Mouse (Mus musculus) liver, adult 2 months (tissue): Measurements from ENCODE around the gene Tefm. TPM values are rescaled to one million over a fixed set of nuclear protein-coding genes. Genes with fewer than 3 reads are reported as not detected.
A peak's percentile ranks its signal among the peaks of the same experiment; 100 is the strongest.

Experiments
- DNase-seq: peaks from one replicate; pipeline ENCODE4 v3.0.0-alpha.2; 2011; ENCODE audit warnings: low read depth, low spot score; ENCODE audit errors: extremely low read depth
- H3K27ac ChIP-seq: fragments of 200-500 bp; replicated peaks from 2 replicates; pipeline ENCODE4 v1.5.1; 2012; ENCODE audit warnings: low read depth, mild to moderate bottlenecking, control low read depth, inconsistent platforms, low read length; ENCODE audit not compliant: insufficient read depth
- H3K27me3 ChIP-seq: fragments of 200-500 bp; 2 replicates; pipeline ENCODE4 v1.6.1; 2012; ENCODE audit warnings: mild to moderate bottlenecking, moderate library complexity, low read length, inconsistent platforms; ENCODE audit not compliant: control insufficient read depth, insufficient read depth
- H3K36me3 ChIP-seq: fragments of 200-500 bp; 2 replicates; pipeline ENCODE4 v1.6.1; 2012; ENCODE audit warnings: low read length, inconsistent platforms; ENCODE audit not compliant: control insufficient read depth, insufficient read depth
- H3K4me1 ChIP-seq: fragments of 200-500 bp; 2 replicates; pipeline ENCODE4 v1.6.1; 2011; ENCODE audit warnings: low read length; ENCODE audit not compliant: control insufficient read depth, insufficient read depth
- H3K4me3 ChIP-seq: fragments of 200-500 bp; 2 replicates; pipeline ENCODE4 v1.5.1; 2011; ENCODE audit warnings: low read depth, mild to moderate bottlenecking, control low read depth, low read length, moderate library complexity; ENCODE audit not compliant: insufficient read depth
- H3K79me2 ChIP-seq: fragments of 200-500 bp; 2 replicates; pipeline ENCODE4 v1.6.1; 2012; ENCODE audit warnings: inconsistent platforms, mild to moderate bottlenecking, low read length, moderate library complexity; ENCODE audit not compliant: control insufficient read depth, insufficient read depth
- H3K9ac ChIP-seq: fragments of 200-500 bp; 2 replicates; pipeline ENCODE4 v1.6.1; 2012; ENCODE audit warnings: low read depth, mild to moderate bottlenecking, control low read depth, inconsistent platforms, low read length
- CTCF ChIP-seq: fragments of 200-500 bp; IDR thresholded peaks from 2 replicates; pipeline ENCODE4 v1.5.1; 2011; ENCODE audit warnings: low read depth, low read length, control low read depth
- POLR2A ChIP-seq: fragments of 200-500 bp; IDR thresholded peaks from 2 replicates; pipeline ENCODE4 v1.6.1; 2011; ENCODE audit warnings: low read length, control low read depth; ENCODE audit not compliant: insufficient read depth; ENCODE audit errors: extremely low read depth
- WGBS: fragments of 180-500 bp; shearing (Covaris S2); methylation state at CpG from one replicate; pipeline ENCODE4 v1.1.7; 2018; 5-methylcytosine and 5-hydroxymethylcytosine counted together
- polyA plus RNA-seq: library from polyadenylated mRNA; depleted of rRNA; stranded (reverse); fragments of >200 nt; gene quantifications from 2 replicates; pipeline ENCODE4 v1.2.3, GENCODE M21; 2012
- total RNA-seq: library from RNA; depleted of rRNA; stranded (reverse); fragments of >200 nt; gene quantifications from 2 replicates; pipeline ENCODE4 v1.2.3, GENCODE M21; 2014

Gene Tefm
- total and polyA plus RNA-seq, 2 experiments = 5.0 to 20.5 TPM

DNA sequence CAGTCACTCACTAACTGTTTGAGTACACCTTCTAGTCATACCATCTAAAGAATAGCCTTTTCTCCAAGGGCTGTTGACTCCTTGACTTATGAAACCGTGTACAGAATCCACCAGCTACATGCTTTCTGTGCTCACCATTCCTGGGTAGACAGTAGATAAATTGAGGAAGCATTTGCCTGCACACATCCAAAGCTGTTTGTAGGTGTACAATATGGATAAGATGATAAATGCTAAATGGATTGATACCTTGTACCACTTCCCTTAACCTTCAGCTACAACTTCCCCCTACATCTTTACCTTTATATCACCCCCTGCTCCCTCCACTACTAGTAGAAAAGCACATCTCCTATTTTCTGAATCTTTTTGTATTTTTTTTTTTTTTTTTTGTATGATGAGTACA is 37.6 kb downstream of the Tefm start:
- Histone ChIP-seq H3K79me2 (no peaks in the 10 kb centered on the region), H3K36me3 (no peaks in the 10 kb centered on the region), H3K4me1 (peaks cover 3% of the 10 kb centered on the region; the same call in 1 of the 2 replicates), H3K27ac (no peak overlapping the region), H3K4me3 (no peak overlapping the region), H3K27me3 (no peaks in the 10 kb centered on the region), H3K9ac (no peak overlapping the region)
- DNase-seq = no peak
- TF ChIP-seq POLR2A (no peak), CTCF (no peak)
- 93% methylated on average over 1 of the region's 1 CpGs for WGBS

DNA sequence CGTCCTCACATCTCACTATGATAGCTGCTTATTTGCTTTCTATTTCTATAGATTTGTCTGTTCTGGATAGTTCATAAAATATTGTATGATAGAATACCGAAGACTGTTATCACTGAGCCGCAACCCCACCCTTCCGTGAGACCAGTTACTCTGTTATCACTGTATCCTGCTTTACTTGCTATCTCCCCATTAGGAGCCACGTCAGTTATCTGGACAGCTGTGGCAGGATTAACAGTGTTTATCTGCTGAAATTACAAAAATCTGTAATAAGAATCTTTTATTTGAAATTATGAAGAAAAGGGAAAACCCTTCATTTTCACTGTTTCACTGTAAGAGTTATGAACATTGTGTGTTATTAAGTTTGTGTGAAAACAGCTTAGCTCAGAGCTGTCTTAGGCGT is 40.7 kb downstream of the Tefm start:
- Histone ChIP-seq H3K27me3 (no peaks in the 10 kb centered on the region), H3K27ac (no peak overlapping the region), H3K9ac (no peak overlapping the region), H3K79me2 (no peaks in the 10 kb centered on the region), H3K4me1 (peaks cover 3% of the 10 kb centered on the region; the same call in 1 of the 2 replicates), H3K4me3 (no peak overlapping the region), H3K36me3 (no peaks in the 10 kb centered on the region)
- no peak for DNase-seq
- 89% methylated on average over 6 of the region's 6 CpGs for WGBS
- TF ChIP-seq POLR2A (no peak), CTCF (no peak)

DNA sequence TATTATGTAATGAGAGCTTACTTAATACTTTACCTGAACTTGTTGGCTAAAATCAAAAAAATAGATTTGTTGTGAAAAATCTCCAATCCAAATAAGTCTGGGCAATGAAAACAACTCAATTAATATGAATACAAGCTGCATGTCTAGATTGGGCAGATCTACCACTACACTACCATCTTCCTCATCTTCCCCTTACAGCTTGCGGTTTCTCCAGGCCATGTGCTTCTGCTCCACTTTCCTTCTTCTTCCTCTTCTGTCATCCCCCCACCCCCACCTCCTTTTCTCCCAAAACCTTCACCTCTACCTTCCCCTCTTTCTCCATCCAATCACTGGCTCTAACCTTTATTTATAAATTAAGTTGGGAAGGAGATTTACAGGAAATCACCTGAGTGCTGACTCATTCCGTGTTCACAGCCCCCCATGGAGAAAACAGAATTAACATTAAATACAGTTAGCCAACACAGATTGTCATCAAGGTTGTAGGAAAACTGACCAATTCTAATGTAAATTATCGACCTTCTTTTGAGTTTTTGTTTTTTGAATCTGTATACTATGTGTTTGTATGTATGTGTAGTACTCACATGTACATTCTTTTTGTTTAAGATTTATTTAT is 43.4 kb downstream of the Tefm start:
- H3K27me3 ChIP-seq = no peaks in the 10 kb centered on the region
- no peaks in the 10 kb centered on the region for H3K79me2 ChIP-seq
- no peak overlapping the region for H3K9ac ChIP-seq
- TF ChIP-seq CTCF = no peak
- no peak for TF ChIP-seq POLR2A
- peaks cover 3% of the 10 kb centered on the region; the same call in 1 of the 2 replicates for H3K4me1 ChIP-seq
- no peak overlapping the region for H3K27ac ChIP-seq
- WGBS = 91% methylated on average over 3 of the region's 3 CpGs
- H3K4me3 ChIP-seq = no peak overlapping the region
- DNase-seq = no peak
- H3K36me3 ChIP-seq = no peaks in the 10 kb centered on the region

DNA sequence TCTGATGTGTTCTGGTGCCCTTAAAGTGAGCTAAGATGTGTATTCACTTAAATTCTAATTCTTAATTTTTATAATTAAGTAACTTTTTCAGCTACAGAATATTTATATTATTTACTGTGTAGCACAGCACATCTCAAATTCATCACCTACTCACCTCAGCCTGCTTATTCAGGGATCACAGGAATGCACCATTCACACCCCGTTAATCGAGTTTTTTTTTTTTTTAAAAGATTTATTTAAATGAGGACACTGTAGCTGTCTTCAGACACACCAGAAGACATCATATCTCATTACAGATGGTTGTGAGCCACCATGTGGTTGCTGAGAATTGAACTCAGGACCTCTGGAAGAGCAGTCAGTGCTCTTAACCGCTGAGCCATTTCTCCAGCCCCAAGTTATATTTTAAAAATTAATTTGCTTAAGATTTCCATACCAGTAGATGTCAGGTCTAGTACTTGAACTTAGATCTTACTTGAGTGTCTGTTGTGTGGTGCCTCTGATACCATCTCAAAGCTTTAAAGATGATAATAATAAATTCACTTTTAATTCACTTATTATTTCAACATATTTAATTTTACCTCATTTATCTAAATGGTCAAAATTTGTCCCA is 51.3 kb downstream of the Tefm start:
- Histone ChIP-seq H3K4me1 (peaks cover 6% of the 10 kb centered on the region; the same call in 1 of the 2 replicates), H3K79me2 (0 out of 2 replicates have a peak, but pooled peaks cover 3% of the 10 kb centered on the region), H3K27me3 (no peaks in the 10 kb centered on the region), H3K9ac (no peak overlapping the region), H3K4me3 (no peak overlapping the region), H3K27ac (no peak overlapping the region), H3K36me3 (no peaks in the 10 kb centered on the region)
- WGBS = 58% methylated on average over 3 of the region's 3 CpGs
- TF ChIP-seq POLR2A (no peak), CTCF (no peak)
- no peak for DNase-seq

DNA sequence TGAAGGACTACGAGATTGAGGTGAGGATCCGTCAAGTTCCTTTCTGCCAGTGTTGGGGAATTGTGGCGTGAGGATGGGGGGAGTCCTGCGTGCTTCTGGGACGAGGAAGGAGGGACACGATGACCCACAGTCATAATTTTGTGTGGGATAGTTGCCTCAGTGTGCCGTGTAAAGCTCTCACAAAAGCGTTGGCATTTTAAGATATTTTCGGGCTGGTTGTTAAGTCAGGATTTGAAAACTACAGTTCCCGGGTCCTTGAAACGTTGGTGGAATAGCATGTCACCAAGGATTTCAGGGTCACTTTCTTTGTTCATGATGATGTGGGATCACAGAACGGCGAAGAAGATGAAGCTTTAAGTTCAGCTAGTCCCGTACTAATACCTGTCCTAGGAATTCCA is 52.2 kb downstream of the Tefm start:
- Histone ChIP-seq H3K79me2 (0 out of 2 replicates have a peak, but pooled peaks cover 3% of the 10 kb centered on the region), H3K36me3 (no peaks in the 10 kb centered on the region), H3K4me3 (peak overlapping the region; percentile 83), H3K27me3 (no peaks in the 10 kb centered on the region), H3K27ac (no peak overlapping the region), H3K4me1 (peaks cover 9% of the 10 kb centered on the region; the same call in 1 of the 2 replicates), H3K9ac (peak overlapping the region; percentile 84)
- no peak for TF ChIP-seq POLR2A
- TF ChIP-seq CTCF = no peak
- DNase-seq = no peak
- WGBS = 2% methylated on average over 14 of the region's 14 CpGs
